Mouse (Mus musculus): Measurements from ENCODE around the gene Batf3. TPM values are rescaled to one million over a fixed set of nuclear protein-coding genes. Genes with fewer than 3 reads are reported as not detected.
A peak's percentile ranks its signal among the peaks of the same experiment; 100 is the strongest.
"Not testable (repeated sequence)": the region's sequence is repeated elsewhere in the genome, so short reads cannot be mapped to it uniquely, and the experiment has no call there.

Gene Batf3
- total RNA-seq, 2 experiments from 2014 or later, result 0.62 to 0.74 TPM

- DNase-seq (ENCODE audit: low spot score in 2 of 2), result peak in 1 of 2 experiments; percentile 59
- intact Hi-C loops (cut with DNase I), result no loop called here
These were observed 25.1 kb downstream of the Batf3 start for GRCm38 (mm10) chr1:191122744-191123143.

DNA sequence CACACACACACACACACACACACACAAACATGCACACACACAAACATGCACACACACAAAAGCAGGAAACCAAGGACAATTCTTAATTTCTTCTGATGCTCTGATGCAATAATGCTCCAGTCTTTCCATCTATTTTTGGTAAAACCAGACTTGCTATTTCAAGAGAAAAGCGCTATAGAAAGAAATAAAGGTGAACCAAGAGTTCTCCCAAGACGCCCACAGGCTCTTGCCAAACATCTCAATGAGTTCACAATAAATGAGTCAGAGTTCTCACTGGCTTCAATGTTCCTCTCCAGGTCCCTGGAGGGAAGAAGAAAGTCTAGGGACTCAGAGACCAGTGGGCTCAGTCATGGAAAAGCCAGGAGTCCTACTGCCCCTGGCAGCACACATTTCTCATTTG lies 26.0 kb downstream of the Batf3 start:
- intact Hi-C loops (cut with DNase I), result no loop called here
- DNase-seq (ENCODE audit: low spot score in 2 of 2), result no peak

- DNase-seq (ENCODE audit: low spot score in 2 of 2), result no peak
- intact Hi-C loops (cut with DNase I), result no loop called here
These were observed 26.6 kb downstream of the Batf3 start for GRCm38 (mm10) chr1:191124288-191124687.

DNA sequence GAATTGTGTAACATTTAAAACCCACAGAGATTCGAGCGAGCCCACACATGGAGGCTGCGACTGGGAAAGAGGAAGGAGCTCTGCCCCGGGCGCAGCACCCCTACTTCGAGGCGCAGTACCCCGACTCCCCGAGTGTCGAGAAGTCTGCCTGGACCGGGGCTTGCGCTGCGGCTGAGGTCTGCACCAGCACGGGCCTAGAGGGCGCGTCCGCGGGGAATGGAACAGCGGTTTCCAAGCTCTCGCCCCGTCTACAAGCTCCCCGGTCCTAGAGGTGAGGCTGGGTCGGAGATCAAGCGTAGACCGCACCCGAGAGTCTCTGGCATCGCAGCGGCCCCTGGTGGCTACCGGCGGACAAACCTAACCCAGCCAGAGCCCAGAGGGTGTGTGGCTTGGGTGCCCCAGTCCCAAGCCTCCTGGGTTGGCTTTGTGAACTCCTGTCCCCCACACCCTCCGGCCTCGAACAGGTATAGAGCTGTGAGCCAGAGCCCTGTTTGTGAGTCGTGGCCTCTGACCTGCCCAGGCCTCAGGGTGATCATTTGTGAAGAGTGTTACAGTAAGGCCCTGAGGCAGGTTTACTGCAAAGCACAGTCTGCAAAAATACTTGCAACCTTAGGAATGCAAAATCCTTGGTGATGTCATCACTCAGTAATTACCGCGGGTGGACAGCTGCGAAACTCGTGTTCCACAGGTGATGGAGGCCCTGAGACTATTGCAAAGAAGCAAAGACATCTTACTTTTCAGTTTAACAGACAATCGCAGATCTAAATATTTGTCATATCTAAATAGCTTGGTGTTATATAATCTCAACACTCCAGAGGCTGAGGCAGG lies 28.4 kb downstream of the Batf3 start:
- DNase-seq (ENCODE audit: low spot score in 2 of 2), result peak in 1 of 2 experiments; percentile 34
- intact Hi-C loops (cut with DNase I), result no loop called here

GRCm38 (mm10) chr1:191131692-191132091 lies 34.0 kb downstream of the Batf3 start:
- DNase-seq (ENCODE audit: low spot score in 2 of 2), result no peak
- intact Hi-C loops (cut with DNase I), result no loop called here

- intact Hi-C loops (cut with DNase I), result no loop called here
- DNase-seq (ENCODE audit: low spot score in 2 of 2), result no peak
These were observed 34.6 kb downstream of the Batf3 start for GRCm38 (mm10) chr1:191132240-191132639.

- intact Hi-C loops (cut with DNase I), result no loop called here
- no peak for DNase-seq (ENCODE audit: low spot score in 2 of 2)
These were observed 35.3 kb downstream of the Batf3 start for GRCm38 (mm10) chr1:191132934-191133333.

GRCm38 (mm10) chr1:191135406-191135805 lies 37.8 kb downstream of the Batf3 start:
- intact Hi-C loops (cut with DNase I), result no loop called here
- DNase-seq (ENCODE audit: low spot score in 2 of 2), result no peak

DNA sequence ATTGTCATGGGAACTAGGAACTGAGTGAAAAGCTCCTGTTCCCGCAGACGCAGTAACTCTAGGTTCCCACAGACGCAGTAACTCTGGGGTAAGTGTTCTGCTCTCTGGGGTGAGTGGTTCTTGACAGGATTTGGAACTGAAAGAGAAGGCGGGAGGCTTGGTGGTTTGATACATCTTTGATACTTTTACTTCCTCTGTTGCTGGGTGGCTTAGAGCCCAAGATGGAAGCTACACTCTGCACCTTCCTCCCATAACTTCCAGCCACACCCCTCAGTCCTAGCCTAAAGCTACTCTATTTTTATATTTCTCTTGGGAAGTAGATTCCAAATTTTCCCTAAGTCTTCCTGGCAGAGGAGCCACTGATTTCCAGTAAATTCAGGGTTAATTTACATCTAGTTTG lies 40.8 kb downstream of the Batf3 start:
- DNase-seq (ENCODE audit: low spot score in 2 of 2), result no peak
- intact Hi-C loops (cut with DNase I), result no loop called here

DNA sequence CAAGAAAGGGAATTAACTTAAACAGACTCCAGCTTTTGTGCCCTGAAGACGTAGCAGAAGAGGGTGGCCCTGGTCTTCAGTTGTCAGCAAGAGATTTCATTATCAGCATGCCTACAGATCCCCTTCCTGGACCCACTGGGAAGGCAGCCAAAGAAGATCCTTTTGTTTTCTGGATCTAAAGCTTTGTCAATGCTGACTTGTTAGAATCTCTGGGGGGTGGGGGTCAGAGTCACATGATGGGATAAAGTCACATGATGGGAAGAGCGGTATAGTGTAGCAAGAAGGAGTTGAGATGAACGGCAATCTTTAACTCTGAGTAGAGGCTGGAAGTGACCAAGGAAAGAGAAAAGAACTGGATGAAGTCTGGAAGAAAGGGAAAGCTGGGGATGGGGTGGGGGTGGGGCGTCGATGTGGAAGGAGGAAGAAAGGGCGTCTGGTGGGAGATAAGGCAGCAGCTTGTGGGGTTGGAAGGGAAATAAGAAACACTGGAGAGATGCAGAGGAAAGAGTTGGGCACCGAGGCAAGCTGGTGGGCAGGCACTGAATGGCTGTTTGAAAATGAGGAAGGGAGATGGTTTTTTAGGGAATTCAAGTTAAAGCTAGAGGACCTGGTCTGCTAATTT lies 41.3 kb downstream of the Batf3 start:
- intact Hi-C loops (cut with DNase I), result no loop called here
- DNase-seq (ENCODE audit: low spot score in 2 of 2), result no peak

DNA sequence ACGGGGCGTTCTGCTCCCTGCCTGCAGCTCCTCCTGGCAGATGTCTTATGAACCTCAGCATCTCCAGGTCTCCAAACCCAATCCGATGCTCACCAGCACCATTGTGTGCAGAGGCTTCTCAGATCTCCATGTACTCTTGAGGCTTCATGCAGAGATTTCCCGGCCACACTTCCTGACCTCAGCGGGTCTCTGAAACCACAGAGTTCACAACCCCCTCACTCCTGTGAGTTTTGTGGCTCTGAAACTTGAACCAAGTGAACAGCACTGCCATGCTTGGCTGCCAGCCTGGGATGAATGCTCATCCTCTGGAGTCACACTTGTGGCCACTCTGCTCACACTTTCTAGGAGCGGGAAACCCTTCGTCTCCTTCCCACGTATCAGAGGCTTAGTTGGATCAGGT lies 43.3 kb downstream of the Batf3 start:
- no peak for DNase-seq (ENCODE audit: low spot score in 2 of 2)
- intact Hi-C loops (cut with DNase I), result no loop called here

- intact Hi-C loops (cut with DNase I); DNase-seq (ENCODE audit: low spot score in 2 of 2): not testable (repeated sequence)
These were observed 51.8 kb downstream of the Batf3 start for GRCm38 (mm10) chr1:191149489-191149888.

DNA sequence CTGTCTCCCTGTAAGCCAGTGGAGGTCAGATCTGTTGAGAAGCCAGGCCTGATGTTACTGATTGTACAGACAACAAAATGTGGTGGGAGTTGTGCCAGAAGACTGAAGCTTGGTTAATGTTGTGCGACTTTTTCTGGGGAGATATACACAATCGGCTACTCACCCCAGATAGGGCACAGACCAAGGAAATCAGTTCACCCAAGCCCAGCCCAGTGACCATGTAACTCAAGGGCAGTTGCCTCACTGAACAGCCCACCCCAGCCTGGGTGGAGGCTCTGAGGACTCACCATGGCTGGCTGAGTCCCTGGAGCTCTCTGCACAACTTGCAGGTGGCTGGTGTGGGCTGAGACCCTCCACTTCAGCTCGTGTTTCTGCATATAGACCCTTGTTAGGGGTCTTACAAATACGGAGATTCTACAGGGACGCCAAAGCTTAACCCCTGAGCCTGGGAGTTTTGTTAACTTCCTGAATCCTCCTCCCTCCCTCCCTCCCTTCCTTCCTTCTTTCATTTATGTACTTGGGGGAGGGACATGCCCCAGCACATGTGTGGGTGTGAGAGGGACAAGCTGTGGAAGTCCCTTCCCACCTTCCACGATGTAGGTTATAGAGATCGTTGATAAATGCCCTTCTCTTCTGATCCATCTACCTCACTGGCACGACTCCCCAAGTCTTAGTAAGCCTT lies 53.4 kb downstream of the Batf3 start:
- intact Hi-C loops (cut with DNase I), result no loop called here
- no peak for DNase-seq (ENCODE audit: low spot score in 2 of 2)

- DNase-seq (ENCODE audit: low spot score in 2 of 2), result peak in 1 of 2 experiments; percentile 34
- intact Hi-C loops (cut with DNase I), result no loop called here
These were observed 55.4 kb downstream of the Batf3 start for GRCm38 (mm10) chr1:191153052-191153451.

DNA sequence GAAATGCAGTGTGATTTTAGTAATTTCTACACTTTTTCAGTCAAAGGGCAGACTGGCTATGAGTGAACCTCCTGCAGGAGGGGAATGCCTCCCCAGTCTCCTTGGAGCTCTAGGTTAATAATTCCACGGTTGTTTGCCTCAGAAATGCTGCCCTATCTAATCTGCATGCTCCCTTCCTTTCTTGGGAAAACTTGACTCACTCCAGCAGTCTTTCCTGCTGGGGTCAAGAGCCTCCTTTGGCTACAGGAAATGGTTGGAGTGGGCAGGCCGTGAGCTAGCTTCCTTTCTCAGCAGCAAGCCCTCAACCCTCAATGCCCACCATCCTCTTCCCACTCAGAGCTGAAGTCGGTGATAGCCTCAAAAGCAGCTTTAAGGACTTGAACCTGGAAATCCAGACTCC lies 56.7 kb downstream of the Batf3 start:
- intact Hi-C loops (cut with DNase I), result no loop called here
- no peak for DNase-seq (ENCODE audit: low spot score in 2 of 2)

Other genes starting within 250 kb of the Batf3 start
- gene Rps6kc1, start 186.1 kb upstream of the Batf3 start, total RNA-seq (2021), result 10 to 100 TPM; 76.0 to 84.0 TPM
- gene Angel2, start 172.7 kb upstream of the Batf3 start, total RNA-seq (2021), result 10 to 100 TPM; 53.5 to 55.3 TPM
- 1 to 10 TPM; 3.3 to 4.4 TPM for gene Vash2, start 118.6 kb upstream of the Batf3 start, total RNA-seq (2021)
- gene Flvcr1, start 71.7 kb upstream of the Batf3 start, total RNA-seq (2021), result 10 to 100 TPM; 15.7 to 16.1 TPM
- gene Spata45, start 61.2 kb upstream of the Batf3 start, total RNA-seq (2021), result not detected
- gene Tatdn3, start 34.9 kb upstream of the Batf3 start, total RNA-seq (2021), result 10 to 100 TPM; 29.9 to 30.7 TPM
- under 1 TPM; 0.70 to 0.88 TPM for gene Nsl1, start 34.8 kb upstream of the Batf3 start, total RNA-seq (2021)
- gene Fam71a, start 67.0 kb downstream of the Batf3 start, total RNA-seq (2021), result not detected
- under 1 TPM; 0.51 to 0.59 TPM for gene Atf3, start 120.2 kb downstream of the Batf3 start, total RNA-seq (2021)
- 10 to 100 TPM; 68.6 to 70.4 TPM for gene Nenf, start 220.3 kb downstream of the Batf3 start, total RNA-seq (2021)
- 1 to 10 TPM; 8.6 to 9.2 TPM for gene Tmem206, start 228.1 kb downstream of the Batf3 start, total RNA-seq (2021)